Mouse (Mus musculus) fibroblast of lung, adult 2 months (primary cell): ENCODE measurements around the gene Pdia3.
"Not testable (repeated sequence)": the region's sequence is repeated elsewhere in the genome, so short reads cannot be mapped to it uniquely, and the experiment has no call there.

Experiments
- DNase-seq: peaks from one replicate; pipeline ENCODE4 v3.0.0-alpha.2; 2011; ENCODE audit warnings: low read depth

Pdia3 gene

GRCm38 (mm10) chr2:121413387-121414042 is at the start of gene Pdia3, which contains the start of gene Catsper2:
TSS of gene Pdia3 (plus strand) at chr2:121413775.
TSS of gene Catsper2 (minus strand) at chr2:121413792.
- DNase-seq = peak; percentile 84

- peak; percentile 14 for DNase-seq
Measured at GRCm38 (mm10) chr2:121368831-121369230, 44.7 kb upstream of the Pdia3 start.

DNA sequence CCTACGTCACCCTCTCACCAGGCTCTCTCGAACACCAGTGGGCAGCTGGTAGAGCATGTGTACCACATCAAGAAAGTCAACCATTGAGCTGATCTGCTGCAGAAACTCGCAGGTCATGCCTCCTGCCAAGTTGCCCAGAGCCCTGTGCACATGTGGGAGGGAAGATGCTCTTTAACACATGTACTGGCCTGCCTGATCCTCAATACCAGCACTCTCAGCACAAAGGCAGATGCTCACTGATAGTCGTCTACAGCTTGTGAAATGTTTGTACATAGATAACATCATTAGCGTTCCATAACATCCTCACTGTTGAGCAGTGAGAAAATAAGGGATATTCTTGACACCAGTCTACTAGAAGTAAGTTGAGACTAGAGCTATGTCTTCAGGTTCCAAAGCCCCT is 42.7 kb upstream of the Pdia3 start:
- DNase-seq = no peak

GRCm38 (mm10) chr2:121372266-121372665 is 41.3 kb upstream of the Pdia3 start:
- DNase-seq = no peak

GRCm38 (mm10) chr2:121374766-121375165 is 38.8 kb upstream of the Pdia3 start:
- no peak for DNase-seq

DNA sequence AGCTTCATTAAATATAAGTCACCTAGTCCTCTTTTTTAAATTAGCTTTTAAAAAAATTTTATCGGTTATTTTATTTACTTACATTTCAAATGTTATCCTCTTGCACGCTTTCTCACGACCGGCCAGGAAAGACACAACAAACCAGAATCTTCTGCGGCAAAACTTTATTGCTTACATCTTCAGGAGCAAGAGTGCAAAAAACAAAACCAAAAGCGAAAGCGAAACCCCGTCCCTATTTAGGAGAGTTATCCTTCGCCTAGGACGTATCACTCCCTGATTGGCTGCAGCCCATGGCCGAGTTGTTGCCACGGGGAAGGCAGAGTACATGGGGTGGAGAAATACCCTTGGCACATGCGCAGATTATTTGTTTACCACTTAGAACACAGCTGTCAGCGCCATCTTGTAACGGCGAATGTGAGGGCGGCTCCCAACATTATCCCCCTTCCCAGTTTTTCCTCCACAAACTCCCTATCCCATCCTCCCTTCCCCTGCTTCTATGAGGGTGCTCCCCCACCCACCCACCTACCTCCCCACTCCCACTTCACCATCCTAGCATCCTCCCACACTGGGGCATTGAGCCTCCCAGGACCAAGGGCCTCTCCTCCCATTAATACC is 26.5 kb upstream of the Pdia3 start, which contains the start of gene Strc:
TSS of gene Strc (minus strand) at position 208 of the 615 bp plus-strand sequence.
- DNase-seq = not testable (repeated sequence)

GRCm38 (mm10) chr2:121396624-121397023 is 17.0 kb upstream of the Pdia3 start:
- peak; percentile 34 for DNase-seq

- DNase-seq = no peak
Measured at GRCm38 (mm10) chr2:121403296-121403695, 10.3 kb upstream of the Pdia3 start.

- no peak for DNase-seq
Measured at GRCm38 (mm10) chr2:121408160-121408559, 5.4 kb upstream of the Pdia3 start.

DNA sequence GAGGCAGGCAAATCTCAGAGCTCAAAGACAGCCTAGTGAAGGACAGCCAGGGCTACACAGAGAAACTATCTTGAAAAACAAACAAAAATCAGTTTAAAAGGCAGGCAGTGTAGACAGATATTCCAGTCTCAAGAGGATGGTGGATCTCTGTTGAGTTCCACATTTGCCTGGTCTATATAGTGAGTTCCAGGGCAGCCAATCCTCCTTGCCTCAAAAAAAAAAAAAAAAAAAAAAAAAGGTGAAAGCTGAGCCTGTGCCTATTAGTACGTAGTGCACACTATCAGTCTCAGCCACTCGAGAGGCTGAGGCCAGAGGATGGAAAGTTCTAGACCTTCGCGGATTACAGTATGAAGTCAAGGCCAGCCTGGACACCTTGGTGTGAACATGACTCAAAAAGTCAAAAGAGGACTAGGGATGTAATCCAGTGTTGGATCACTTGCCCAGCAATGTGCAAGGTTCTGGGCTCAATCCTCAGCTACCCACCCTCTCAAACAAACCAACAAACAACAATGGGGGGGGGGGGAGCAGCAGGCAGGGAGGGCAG is 660 bp upstream of the Pdia3 start:
- DNase-seq = no peak

GRCm38 (mm10) chr2:121414139-121414685 is 637 bp downstream of the Pdia3 start:
- no peak for DNase-seq

DNA sequence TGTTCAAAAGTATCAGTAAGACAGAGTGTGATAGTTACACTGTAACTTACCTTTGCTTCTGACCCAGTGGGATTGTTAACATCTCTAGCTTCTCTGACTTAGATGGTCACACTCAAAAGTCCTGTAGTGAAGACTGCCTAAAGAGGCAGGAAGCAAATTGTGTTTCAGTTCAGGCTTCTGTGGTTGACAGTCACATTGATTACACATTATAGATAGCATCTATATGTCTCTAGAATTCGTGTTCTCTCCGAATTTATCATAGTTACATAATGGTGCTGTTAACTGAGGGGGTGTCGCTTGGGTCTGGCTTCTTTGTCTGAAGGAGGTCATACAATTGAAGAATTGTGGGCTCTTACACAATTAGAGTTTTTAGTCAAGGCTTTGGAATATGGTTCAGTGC is 1.5 kb downstream of the Pdia3 start:
- DNase-seq = no peak

DNA sequence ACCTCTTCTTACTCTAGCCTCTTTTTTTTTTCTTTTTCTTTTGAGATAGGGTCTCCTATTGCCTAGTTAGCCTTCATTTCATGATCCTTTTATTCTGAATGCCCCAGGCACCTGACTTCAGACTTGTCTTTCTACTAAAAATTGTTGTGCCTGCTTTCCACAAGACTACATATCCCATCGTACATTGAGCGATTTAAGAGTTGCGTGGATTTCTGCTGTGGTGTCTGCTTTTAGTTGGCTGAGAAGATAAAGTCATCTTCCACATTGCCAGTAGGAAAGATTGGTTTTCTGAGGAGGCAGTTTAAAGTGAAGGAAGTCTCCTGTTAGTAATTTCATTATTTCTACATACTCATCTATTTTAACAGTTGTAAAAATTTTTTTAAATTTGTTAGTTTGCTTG is 2.0 kb downstream of the Pdia3 start:
- no peak for DNase-seq

DNA sequence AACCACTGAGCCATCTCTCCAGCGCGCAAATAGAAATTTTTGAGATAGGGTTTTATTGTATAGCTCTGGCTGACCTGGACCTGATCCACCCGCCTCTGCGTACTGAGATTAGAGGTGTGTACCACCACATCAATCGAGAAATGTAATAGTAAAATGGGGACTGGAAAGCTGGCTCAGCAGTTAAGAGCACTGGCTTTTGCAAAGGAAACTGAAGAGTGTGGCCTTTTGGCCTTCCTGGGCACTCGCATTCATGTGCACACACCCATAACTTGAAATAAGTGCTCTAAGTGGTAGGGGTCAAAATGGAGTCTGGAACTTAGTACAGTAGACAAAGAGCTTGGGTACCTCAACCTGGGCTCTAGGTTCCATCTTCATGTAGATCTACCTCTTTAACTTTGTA is 2.8 kb downstream of the Pdia3 start:
- no peak for DNase-seq

- DNase-seq = no peak
Measured at GRCm38 (mm10) chr2:121418476-121418875, 4.9 kb downstream of the Pdia3 start.

DNA sequence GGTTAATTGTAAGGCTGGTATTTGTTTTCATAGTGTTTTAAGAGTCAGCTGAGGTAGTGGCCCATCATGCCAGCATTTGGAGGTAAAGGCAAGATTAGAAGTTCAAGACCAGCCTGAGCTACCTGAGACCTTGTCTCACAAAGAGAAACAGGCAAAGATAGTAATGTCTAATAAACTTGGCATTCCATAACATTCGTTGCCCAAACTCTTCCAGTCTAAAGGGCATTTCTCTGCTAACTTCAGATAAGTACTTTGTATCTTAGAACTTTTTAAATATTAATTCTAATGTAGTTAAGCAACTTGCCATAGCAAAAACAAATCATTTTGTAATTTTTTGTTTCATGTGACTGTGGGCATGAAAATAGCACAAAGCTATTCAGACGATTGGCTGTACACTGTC is 9.6 kb downstream of the Pdia3 start:
- no peak for DNase-seq

GRCm38 (mm10) chr2:121425890-121426289 is 12.3 kb downstream of the Pdia3 start:
- DNase-seq = no peak

- no peak for DNase-seq
Measured at GRCm38 (mm10) chr2:121434854-121435253, 21.3 kb downstream of the Pdia3 start.

DNA sequence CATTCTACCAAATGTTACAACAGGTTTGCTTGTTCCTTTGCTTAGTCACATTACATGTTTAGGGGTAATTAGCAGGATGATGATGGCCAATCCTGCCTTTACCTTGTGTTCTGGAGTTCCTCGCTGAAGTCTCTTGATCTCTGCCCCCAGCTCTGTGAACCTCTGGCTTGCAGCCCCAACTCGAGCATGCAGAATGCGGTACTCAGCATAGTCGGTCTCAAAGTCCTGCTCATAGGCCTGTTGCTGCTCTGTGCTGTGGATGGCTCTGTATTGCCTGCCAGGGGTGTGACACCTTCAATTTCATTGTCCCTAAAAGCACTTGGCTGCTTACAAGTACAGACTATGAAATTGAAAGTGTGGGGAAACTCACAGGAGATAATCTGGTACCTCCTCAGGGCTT is 26.2 kb downstream of the Pdia3 start:
- DNase-seq = no peak

- DNase-seq = no peak
Measured at GRCm38 (mm10) chr2:121440834-121441605, 27.4 kb downstream of the Pdia3 start.

- DNase-seq = no peak
Measured at GRCm38 (mm10) chr2:121441800-121442199, 28.2 kb downstream of the Pdia3 start.
